Mouse (Mus musculus) embryonic stem cell, embryonic (primary cell): Measurements from ENCODE around the gene Rcan3.

ENCODE experiments used
- CTCF ChIA-PET, 4 experiments: fragments of 300-600 bp in 2 of 4; fragments of 350-600 bp in 2 of 4; sonication (Branson Sonifier 250); formaldehyde crosslinking; loops; one replicate each; lab custom pipeline; 2022; ENCODE audit warnings: inconsistent platforms in 2 of 4; lab: Charles Lee
- POLR2A ChIA-PET, 4 experiments: fragments of 300-600 bp in 2 of 4; fragments of 350-600 bp in 2 of 4; sonication (Branson Sonifier 250); formaldehyde crosslinking; loops; one replicate each; lab custom pipeline; 2022; ENCODE audit warnings: antibody characterized with exemption in 4 of 4, inconsistent platforms in 1 of 4; lab: Charles Lee

Rcan3 gene

DNA sequence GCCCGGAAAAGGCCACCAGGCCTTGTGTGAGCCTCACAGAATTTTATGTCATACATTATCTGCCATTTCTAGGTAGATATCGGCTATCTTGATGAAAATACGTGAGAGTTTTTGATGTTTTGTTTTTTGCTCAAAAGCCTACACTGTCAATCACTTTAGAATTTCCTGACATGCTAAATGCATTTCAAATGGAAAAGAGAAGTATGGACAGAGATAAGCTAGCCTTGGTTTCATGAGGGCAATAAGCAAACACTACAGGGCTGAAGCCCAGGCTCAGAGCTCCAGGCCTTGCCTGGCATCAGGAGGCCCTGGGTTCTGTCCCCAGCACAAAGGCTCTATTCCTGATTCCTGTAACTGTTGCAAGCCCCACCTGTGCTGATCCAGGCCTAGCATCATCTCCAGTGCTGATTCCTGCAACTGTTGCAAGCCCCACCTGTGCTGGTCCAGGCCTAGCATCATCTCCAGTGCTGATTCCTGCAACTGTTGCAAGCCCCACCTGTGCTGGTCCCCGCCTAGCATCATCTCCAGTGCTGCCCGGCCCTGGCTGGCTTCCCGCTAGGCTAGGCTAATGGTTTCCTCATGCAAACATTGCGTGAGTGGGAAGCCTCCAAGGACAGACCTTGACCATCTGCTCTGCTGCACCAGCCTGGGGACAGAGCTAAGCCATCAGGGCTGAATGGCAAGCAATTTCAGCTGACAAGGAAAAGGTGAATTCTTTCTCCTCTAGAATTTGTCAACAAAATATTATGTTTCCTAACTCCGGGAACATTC, 3.5 kb downstream of the Rcan3 start:
- POLR2A ChIA-PET = interaction anchor here (0.5 to 2.6 kb wide), 5 partner anchors 10 to 64 kb away, joined by 3 to 8 read pairs (median 4); no protein-coding TSS in a partner anchor
- CTCF ChIA-PET = interaction anchor here in 2 of 4 experiments (0.5 to 0.6 kb wide), 2 partner anchors 72 to 77 kb away, joined by 3 read pairs; partner anchors contain the start of gene Srrm1 (in 1 of the 2)

- POLR2A ChIA-PET = interaction anchor here in 3 of 4 experiments (0.6 to 2.6 kb wide), 4 partner anchors 9 to 64 kb away, joined by 3 to 8 read pairs (median 4); no protein-coding TSS in a partner anchor
- CTCF ChIA-PET = interaction anchor here in 2 of 4 experiments (0.5 to 0.6 kb wide), 2 partner anchors 71 to 76 kb away, joined by 3 read pairs; partner anchors contain the start of gene Srrm1 (in 1 of the 2)
These were observed 4.3 kb downstream of the Rcan3 start for GRCm38 (mm10) chr4:135429383-135429782.

- POLR2A ChIA-PET = no interaction called here
- CTCF ChIA-PET = no interaction called here
These were observed 7.1 kb downstream of the Rcan3 start for GRCm38 (mm10) chr4:135426587-135426986.

- CTCF ChIA-PET = no interaction called here
- POLR2A ChIA-PET = interaction anchor here in 2 of 4 experiments (1.0 to 2.2 kb wide), 2 partner anchors 8 to 14 kb away, joined by 3 to 8 read pairs; partner anchors contain the start of gene Rcan3 (in 1 of the 2)
These were observed 8.0 kb downstream of the Rcan3 start for GRCm38 (mm10) chr4:135425625-135426024.

GRCm38 (mm10) chr4:135420961-135421360, 12.7 kb downstream of the Rcan3 start:
- ChIA-PET POLR2A (interaction anchor here in 3 of 4 experiments (0.6 to 1.8 kb wide), 9 partner anchors 9 to 498 kb away, joined by 3 to 12 read pairs (median 4); partner anchors contain the start of genes Rcan3 (in 2 of the 3), Nipal3 (in 1 of the 3), Rsrp1 (in 1 of the 3) and Stpg1 (in 1 of the 3)), CTCF (interaction anchor here in 1 of 4 experiments (1.4 kb wide), 1 partner anchor 73 kb away, joined by 3 read pairs; the partner anchor contains the start of gene Stpg1)

GRCm38 (mm10) chr4:135420416-135420815, 13.2 kb downstream of the Rcan3 start:
- CTCF ChIA-PET = interaction anchor here in 2 of 4 experiments (0.6 to 1.4 kb wide), 5 partner anchors 9 to 180 kb away, joined by 3 read pairs; partner anchors contain the start of genes Rcan3 (in 1 of the 2) and Stpg1 (in 1 of the 2)
- POLR2A ChIA-PET = interaction anchor here in 3 of 4 experiments (0.6 to 1.8 kb wide), 21 partner anchors 9 to 497 kb away, joined by 3 to 12 read pairs (median 4); partner anchors contain the start of genes Rcan3 (in 3 of the 3), Nipal3 (in 1 of the 3), Rsrp1 (in 1 of the 3) and Srrm1 (in 1 of the 3)

DNA sequence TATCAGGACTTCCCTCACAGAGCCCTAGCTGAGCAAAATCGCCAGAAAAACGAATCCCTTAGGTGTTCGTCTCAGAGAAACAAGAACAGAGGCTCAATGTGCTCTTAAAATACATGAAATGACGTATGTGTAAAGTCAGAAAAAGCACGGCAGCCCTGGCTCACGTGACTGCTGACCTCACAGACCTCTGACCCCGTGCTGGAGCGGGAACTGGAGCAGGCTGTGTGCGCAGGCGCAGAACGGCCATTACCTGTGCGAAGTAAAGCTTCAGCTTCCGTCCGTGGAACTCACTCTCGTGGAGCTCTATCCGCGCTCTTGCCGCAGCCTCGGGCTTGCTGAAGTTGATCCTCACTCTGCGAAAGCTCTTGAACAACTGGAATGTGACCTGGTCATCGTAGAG, 13.7 kb downstream of the Rcan3 start:
- ChIA-PET CTCF (interaction anchor here in 2 of 4 experiments (0.6 to 1.4 kb wide), 5 partner anchors 8 to 179 kb away, joined by 3 read pairs; partner anchors contain the start of genes Rcan3 (in 1 of the 2) and Stpg1 (in 1 of the 2)), POLR2A (interaction anchor here in 3 of 4 experiments (0.6 to 1.8 kb wide), 20 partner anchors 8 to 497 kb away, joined by 3 to 12 read pairs (median 4); partner anchors contain the start of genes Rcan3 (in 3 of the 3), Nipal3 (in 1 of the 3), Rsrp1 (in 1 of the 3) and Srrm1 (in 1 of the 3))

DNA sequence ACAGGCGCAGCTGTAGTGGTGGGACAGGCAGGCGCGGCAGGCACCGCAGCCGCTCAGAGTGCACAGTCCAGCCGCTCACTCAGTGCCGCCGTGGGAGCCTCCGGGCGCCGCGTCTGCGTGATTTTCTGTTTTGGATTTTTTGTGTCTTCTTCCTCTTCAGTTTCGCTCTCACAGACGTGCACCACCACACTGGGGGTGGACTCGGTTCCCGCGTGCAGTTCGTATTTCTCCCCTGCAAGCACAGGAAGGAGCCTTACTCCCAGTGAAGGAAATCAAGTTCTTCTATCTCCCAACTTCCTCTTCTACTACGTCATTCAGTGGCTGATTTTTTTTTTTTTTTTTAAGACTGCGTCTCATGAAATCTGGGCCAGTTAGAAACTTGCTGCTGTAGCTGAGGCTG, 17.3 kb downstream of the Rcan3 start:
- ChIA-PET POLR2A (interaction anchor here in 1 of 4 experiments (1.1 kb wide), 1 partner anchor 48 kb away, joined by 4 read pairs; no protein-coding TSS in a partner anchor), CTCF (interaction anchor here in 3 of 4 experiments (0.6 to 1.0 kb wide), 3 partner anchors 8 to 44 kb away, joined by 3 read pairs; no protein-coding TSS in a partner anchor)

DNA sequence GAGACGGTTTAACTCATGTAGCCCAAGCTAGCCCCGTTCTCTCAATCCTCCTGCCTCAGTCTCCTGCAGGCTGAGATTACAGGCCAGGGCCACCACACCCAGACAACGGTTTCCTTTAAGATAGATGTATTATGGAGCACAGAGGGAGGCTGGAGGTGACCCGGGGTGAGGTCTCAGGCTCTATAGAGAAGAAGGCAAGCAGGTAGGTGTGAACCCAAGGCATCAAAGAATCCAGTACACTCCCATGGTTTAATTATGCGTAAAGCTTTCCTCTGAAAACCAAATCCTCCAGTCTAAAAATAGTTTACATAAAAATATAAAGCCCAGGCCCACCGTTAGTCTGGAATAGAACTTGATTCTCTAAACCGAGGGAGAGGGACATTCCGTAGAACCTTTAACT, 20.2 kb downstream of the Rcan3 start:
- ChIA-PET POLR2A (interaction anchor here in 2 of 4 experiments (0.6 to 1.4 kb wide), 4 partner anchors 25 to 415 kb away, joined by 3 to 4 read pairs (median 3); no protein-coding TSS in a partner anchor), CTCF (interaction anchor here in 1 of 4 experiments (1.2 kb wide), 1 partner anchor 41 kb away, joined by 3 read pairs; no protein-coding TSS in a partner anchor)

DNA sequence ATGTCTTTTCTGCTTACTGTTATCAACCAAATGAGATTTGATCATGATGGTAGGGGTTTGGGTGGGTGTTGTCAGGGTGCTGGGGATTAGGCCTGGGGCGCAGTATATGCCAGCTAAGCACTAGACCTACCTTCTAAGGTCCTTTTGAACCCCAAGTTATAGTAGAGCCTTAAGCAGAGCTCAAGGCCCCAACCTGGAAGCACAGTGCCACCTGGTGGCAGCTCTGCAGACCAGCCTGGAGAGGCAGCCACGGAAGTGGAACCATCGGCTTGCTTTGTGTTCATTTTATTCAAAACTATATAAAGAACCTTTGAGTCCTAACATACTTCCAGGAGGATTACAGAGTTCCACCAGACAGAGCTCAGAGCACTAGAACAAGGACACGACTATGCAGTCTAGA, 22.0 kb downstream of the Rcan3 start:
- POLR2A ChIA-PET = interaction anchor here in 3 of 4 experiments (0.9 to 2.1 kb wide), 9 partner anchors 8 to 515 kb away, joined by 3 to 8 read pairs (median 3); partner anchors contain the start of genes Ncmap (in 1 of the 3) and Rcan3 (in 1 of the 3)

GRCm38 (mm10) chr4:135406180-135406579, 27.5 kb downstream of the Rcan3 start:
- CTCF ChIA-PET = interaction anchor here in 1 of 4 experiments (0.6 to 1.4 kb wide), 2 partner anchors 24 to 57 kb away, joined by 3 to 5 read pairs; no protein-coding TSS in a partner anchor
- POLR2A ChIA-PET = interaction anchor here in 1 of 4 experiments (0.7 to 1.0 kb wide), 4 partner anchors 8 to 364 kb away, joined by 3 to 5 read pairs (median 3); partner anchors contain the start of genes Ncmap and Srrm1

More for the DNA sequence above, 22.0 kb downstream of the Rcan3 start:
- CTCF ChIA-PET = interaction anchor here (0.5 to 2.5 kb wide), 33 partner anchors 8 to 1573 kb away, joined by 3 to 25 read pairs (median 3); partner anchors contain the start of genes Ncmap (in 2 of the 4), Fuca1 (in 1 of the 4), Nipal3 (in 1 of the 4) and Rcan3 (in 1 of the 4)

DNA sequence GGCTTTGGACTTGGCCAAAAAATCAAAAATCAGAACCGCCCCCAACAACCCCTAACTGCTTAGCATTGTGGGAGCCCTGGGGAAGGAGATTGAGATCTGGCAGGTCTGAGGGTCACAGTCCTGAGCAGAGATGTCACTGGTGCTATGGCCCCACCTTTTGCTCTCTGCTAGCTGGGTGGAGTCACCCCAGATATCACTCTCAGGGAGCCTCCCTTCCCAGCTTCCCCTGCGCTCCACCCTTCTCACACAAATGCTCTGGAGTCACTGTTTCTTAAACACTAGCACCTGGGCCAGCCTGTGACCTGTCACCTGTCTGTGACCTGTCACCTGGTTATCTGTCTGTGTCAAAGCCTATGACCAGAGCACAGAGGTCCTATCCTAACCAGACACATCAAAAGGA, 28.7 kb downstream of the Rcan3 start:
- ChIA-PET CTCF (interaction anchor here in 1 of 4 experiments (0.6 to 1.4 kb wide), 4 partner anchors 13 to 418 kb away, joined by 3 to 5 read pairs (median 4); no protein-coding TSS in a partner anchor), POLR2A (interaction anchor here in 2 of 4 experiments (0.7 to 1.2 kb wide), 2 partner anchors 11 to 250 kb away, joined by 3 read pairs; no protein-coding TSS in a partner anchor)

DNA sequence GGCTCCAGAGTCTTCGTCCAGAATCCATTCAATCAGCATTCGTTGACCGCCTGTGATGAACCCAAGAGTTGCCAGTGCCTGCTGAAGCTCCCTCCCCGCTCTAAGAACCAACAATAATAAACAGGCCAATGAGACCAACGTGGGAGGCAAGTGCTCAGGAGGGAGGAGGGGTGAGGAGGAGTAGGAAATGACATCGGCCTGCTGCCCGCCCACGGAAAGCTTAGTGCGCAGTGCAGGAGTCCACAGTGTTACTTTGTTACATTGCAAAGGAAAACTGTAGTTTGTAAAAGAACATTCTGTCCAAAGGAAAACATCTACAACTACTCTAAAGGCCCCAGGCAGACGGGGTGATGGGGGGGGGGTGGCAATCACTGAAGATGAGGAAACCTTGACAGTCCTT, 29.6 kb downstream of the Rcan3 start:
- CTCF ChIA-PET = interaction anchor here in 3 of 4 experiments (0.5 to 1.4 kb wide), 5 partner anchors 8 to 507 kb away, joined by 3 to 5 read pairs (median 4); no protein-coding TSS in a partner anchor
- POLR2A ChIA-PET = interaction anchor here in 2 of 4 experiments (0.6 to 1.8 kb wide), 8 partner anchors 12 to 330 kb away, joined by 3 to 5 read pairs (median 3); no protein-coding TSS in a partner anchor

DNA sequence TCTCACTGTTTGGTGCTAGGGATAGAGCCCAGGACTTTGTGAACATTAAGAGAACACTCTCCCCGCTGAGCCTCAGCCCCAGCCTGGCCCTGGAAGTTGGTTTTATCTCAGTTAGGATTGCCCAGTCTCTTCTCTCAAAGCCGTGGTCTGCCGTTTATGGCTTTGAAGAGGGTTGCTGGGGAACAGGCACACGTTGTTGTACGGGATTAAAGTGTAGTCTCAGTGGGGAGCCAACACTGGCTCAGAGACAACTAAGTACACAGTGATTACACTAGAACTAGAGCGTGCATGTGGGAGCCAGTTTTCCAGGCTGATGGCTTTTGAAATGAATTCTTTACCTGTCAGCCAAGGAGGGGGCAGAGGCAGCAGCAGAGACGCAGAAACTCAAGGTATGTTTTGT, 31.8 kb downstream of the Rcan3 start:
- ChIA-PET POLR2A (no interaction called here), CTCF (no interaction called here)

- ChIA-PET CTCF (interaction anchor here (0.6 to 3.8 kb wide), 14 partner anchors 8 to 722 kb away, joined by 3 to 23 read pairs (median 5); partner anchors contain the start of gene Rcan3 (in 1 of the 4)), POLR2A (interaction anchor here in 3 of 4 experiments (0.8 to 2.4 kb wide), 16 partner anchors 8 to 655 kb away, joined by 3 to 11 read pairs (median 4); partner anchors contain the start of genes Nipal3 (in 1 of the 3), Rcan3 (in 1 of the 3), Srrm1 (in 1 of the 3) and Stpg1 (in 1 of the 3))
These were observed 35.7 kb downstream of the Rcan3 start, which contains the start of gene Ncmap for GRCm38 (mm10) chr4:135397991-135398390. TSS of gene Ncmap (minus strand) at chr4:135398227.

DNA sequence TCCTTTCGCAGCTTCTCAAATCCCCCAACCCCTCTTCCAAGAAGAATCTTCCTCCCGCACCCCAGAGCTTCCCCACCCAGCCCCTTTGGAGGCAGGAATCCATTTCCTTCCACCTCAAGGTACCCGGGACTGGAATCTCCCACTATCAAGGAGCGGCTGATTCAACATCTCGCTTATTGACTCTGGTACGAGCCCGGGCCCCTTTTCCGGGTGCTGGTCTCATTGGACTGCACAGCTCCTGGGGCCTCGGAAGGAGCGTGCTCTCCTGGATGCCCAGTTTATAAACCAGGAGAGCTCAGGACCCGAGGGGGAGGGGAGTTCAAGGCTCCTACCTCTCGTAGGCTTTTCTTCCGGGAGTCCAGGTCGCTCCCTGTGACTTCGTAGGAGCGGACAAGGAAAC, 36.1 kb downstream of the Rcan3 start:
- CTCF ChIA-PET = interaction anchor here (0.6 to 3.8 kb wide), 12 partner anchors 12 to 311 kb away, joined by 3 to 23 read pairs (median 4); partner anchors contain the start of gene Rcan3 (in 1 of the 4)
- POLR2A ChIA-PET = interaction anchor here in 3 of 4 experiments (0.5 to 2.4 kb wide), 18 partner anchors 8 to 156 kb away, joined by 3 to 11 read pairs (median 4); partner anchors contain the start of genes Nipal3 (in 2 of the 3), Stpg1 (in 2 of the 3), Rcan3 (in 1 of the 3) and Srrm1 (in 1 of the 3)
